Mouse (Mus musculus) WW6 (cell line): ENCODE measurements around the gene Ptprg.
"Not testable (repeated sequence)": the region's sequence is repeated elsewhere in the genome, so short reads cannot be mapped to it uniquely, and the experiment has no call there.

ENCODE experiments used
- DNase-seq: peaks from one replicate; pipeline ENCODE4 v3.0.0-alpha.2; 2013; ENCODE audit warnings: low read depth, low spot score

Gene Ptprg

DNA sequence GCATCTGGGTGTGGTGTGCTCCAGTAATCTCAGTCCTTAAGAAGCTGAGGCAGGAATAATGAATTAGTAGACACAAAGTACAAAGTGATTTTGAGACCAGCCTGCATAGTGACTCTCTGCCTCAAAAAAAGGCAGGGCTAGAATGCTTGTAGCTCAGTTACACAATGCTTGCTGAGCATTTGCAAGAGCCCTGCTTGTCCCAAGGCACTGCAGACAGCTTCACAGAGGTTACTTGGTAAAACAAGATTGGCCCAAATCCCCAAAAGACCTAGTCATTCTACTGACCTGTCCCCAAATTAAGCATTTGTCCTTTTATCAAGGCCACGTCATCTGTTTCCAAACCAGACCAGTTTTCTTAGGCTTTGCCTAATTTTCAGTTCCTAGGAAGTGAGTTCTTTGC lies 190.4 kb downstream of the Ptprg start:
- no peak for DNase-seq

DNA sequence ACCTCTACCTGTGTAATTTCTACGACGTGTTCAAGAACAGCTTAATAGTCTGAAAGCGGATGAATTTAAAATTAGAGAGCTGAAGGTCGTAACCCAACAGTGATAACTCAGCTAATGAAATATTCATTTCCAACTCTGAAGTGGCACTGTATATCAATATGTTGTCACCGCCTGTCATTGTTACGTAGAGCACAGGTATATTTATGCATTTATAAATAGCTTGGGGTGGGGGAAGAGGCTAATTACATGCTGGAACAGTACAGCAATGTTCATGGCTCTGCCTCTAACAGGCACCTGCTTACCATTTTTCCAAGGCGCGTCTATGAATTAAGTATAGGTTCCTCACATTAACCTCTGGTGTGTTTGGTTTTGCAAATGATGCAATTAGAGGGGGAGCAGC lies 199.3 kb downstream of the Ptprg start:
- no peak for DNase-seq

GRCm38 (mm10) chr14:11754656-11755055 lies 201.3 kb downstream of the Ptprg start:
- no peak for DNase-seq

- DNase-seq: no peak
Observed at GRCm38 (mm10) chr14:11758185-11758584, 204.9 kb downstream of the Ptprg start.

DNA sequence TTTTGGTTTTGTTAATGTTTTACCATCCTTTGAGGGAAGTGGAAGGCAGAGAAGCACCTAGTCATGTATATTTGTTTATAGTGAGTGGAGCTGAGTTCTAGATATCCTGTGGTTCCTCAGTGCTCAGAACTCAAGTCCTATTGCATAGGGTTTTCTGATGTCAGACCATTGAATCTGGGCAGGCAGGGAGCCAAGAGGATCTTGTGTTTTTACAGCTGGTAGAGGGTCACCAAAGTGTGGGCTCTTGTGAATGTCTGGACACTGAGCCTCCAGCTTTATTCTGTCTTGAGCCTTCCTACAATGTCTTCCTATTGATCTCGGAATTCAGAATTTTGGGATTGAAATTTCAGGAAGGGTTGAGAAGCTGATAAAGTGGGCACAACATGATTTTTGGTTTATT lies 206.0 kb downstream of the Ptprg start:
- DNase-seq: no peak

GRCm38 (mm10) chr14:11762995-11763394 lies 209.7 kb downstream of the Ptprg start:
- no peak for DNase-seq

DNA sequence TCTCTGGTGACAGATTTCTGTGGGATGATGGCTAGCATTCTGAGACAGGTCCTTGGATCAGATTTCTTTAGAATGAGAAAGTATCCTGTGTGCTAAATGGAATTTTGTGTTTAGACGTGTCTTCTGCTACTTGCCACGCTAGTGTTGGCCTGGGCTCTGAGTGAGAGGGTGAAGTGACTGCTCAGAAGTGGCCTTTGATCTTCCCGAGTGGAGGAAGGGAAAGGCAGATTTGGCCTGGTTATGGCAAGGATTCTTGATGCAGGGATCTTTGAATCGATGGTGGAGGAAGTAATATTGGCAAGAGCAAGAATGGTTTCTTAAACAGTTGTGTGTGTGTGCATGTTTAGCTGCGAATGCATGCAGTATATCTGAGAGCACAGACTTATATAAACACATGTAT lies 219.4 kb downstream of the Ptprg start:
- no peak for DNase-seq

GRCm38 (mm10) chr14:11774476-11775037 lies 221.2 kb downstream of the Ptprg start:
- DNase-seq: no peak

DNA sequence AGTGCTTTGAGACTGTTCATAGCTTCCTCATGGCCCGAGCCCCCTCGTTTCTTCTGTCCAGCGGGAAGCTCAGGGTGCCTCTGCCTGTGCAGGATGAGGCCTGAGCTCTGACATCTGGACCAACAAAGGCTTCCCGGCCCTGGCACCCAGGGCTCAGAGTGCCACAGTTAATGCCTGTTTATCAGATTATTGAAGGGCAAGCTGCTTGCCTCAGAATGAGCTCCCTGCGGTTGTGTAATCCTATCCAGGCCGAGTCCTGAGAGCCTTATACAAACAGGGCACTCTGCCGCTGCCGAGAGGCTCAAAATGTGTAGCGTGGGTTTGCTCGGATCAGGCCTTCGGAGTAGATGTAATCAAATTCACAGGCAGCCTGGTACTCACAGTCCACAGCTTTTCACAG lies 221.9 kb downstream of the Ptprg start:
- DNase-seq: no peak

DNA sequence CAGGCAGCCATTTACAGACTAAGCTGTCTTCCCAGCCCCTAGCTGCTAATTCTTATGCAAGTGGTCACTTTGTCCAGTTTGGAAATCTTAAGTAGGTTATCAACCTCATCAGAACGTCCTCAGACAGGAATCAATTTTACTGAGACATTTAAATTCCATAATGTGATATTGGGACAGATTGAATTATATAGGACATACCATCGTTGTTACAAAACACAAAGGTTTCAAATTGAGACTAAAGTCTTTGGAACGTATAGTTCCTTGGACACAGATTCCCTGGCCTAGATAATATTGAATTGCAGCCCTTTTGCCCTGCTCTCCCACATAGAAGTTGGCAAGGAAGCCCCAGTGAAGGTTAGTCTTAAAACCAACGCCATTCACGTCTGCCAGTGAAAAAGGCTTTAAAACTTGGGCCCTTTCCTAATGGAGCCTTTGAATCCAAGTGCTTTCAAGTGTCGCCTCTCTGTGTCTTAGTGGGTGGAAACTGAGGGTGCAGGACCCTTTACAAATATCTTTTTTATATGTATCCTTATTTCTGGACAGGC lies 222.7 kb downstream of the Ptprg start:
- no peak for DNase-seq

- DNase-seq: no peak
Observed at GRCm38 (mm10) chr14:11776566-11776965, 223.2 kb downstream of the Ptprg start.

DNA sequence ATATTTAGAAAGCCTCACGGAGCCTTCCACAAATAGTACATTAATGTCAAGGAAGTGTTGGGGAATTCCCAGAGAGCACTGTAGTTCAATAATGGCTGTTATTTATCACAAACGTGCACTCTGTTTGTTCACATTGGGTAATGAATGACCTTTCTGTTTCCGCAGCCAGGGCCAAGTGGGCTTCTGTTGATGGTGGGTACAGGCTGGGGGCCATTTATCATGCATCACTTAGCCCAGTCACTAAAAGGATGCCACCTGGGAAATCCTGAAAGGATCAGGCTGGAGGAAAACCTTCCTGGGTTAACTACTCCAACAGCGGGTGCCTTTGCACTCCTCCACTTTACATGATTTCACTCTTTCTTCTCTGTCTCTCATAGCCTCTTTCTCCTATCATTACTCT lies 237.9 kb downstream of the Ptprg start:
- no peak for DNase-seq

DNA sequence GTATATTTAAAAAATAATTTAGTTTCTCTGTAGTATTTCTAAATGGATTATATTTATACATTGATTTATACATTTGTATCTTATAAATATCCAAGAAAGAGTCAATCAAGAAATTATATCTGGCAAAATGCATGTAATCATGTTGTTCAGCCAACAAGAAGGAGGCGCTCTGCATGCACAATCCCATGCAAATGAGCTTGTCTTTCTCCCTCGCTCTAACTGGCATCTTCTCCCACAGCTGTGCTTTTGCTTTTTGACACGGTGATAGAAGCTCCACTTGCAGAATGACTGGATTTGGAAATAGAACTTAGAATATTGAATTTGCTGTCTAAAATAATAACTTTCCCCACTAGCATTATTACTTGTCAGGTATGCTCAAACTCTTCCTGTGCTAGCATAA lies 240.5 kb downstream of the Ptprg start:
- DNase-seq: no peak

- DNase-seq: no peak
Observed at GRCm38 (mm10) chr14:11802355-11803035, 249.2 kb downstream of the Ptprg start.

GRCm38 (mm10) chr14:11806674-11807073 lies 253.3 kb downstream of the Ptprg start:
- DNase-seq: no peak

- DNase-seq: no peak
Observed at GRCm38 (mm10) chr14:11807465-11807864, 254.1 kb downstream of the Ptprg start.

GRCm38 (mm10) chr14:11811142-11811761 lies 257.9 kb downstream of the Ptprg start:
- no peak for DNase-seq

DNA sequence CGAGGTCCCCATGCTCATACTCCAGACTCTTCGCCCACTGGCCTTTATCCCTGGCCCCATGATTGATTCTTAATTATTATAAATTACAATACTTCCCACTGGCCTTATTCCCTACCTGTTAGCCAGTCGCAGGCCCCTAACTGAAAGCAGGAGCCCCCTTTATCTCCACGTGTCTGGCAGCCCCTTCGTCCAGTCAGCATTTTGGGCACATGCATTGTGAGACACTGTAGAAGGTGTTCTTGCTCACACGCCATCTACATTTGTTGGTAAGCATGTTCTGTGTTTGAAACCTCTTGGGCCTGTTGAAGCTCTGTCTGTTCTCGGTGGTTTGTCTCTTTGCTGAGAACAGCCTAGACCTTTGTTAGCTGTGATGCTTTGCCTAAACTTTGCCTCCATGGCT lies 259.0 kb downstream of the Ptprg start:
- DNase-seq: no peak

- not testable (repeated sequence) for DNase-seq
Observed at GRCm38 (mm10) chr14:11814811-11815210, 261.5 kb downstream of the Ptprg start.

DNA sequence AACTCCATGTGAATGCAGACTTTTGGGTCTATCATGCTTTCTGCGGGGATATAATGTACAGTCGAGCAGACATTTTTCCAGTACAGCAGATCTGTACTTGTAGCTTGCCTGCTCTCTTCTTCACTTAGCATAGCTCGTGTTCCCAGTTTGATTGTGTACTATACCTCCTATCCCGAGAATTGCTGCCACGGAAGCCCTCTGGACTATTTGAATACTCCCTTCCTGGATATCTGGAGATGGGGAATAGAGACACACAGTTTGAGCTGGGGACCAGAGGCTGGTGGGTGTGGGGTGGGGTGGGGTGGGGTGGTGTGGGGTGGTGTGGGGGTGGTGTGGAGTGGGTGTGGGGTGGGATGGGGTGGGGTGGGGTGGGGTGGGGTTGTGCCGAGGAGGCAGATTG lies 263.9 kb downstream of the Ptprg start:
- no peak for DNase-seq

- no peak for DNase-seq
Observed at GRCm38 (mm10) chr14:11818054-11818453, 264.7 kb downstream of the Ptprg start.

GRCm38 (mm10) chr14:11818721-11819120 lies 265.4 kb downstream of the Ptprg start:
- DNase-seq: no peak

DNA sequence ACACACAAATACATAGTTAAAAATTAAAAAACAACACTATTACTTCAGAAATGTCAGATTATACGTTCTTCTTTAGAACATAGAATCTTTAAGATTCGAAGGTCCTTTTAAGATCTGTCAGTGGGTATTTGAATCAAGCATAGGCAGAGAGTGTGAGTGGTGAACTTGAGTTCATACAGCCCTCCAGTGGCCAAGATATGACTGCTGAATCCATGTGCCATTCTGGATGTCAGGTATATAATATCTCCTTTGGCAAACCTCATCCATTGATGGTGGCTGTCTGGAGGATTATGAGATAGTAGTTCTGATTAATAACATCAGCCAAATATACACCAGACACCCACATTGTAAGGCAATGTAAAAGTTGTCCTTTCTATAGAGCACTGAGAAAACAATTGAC lies 266.0 kb downstream of the Ptprg start:
- no peak for DNase-seq
